ENCODE assay signal across 8 mouse cellular contexts in genomic region chr8:83876080-83876837, GRCm38 (mm10). TPM values are rescaled to one million over a fixed set of nuclear protein-coding genes. Genes with fewer than 3 reads are reported as not detected.
DNase-seq lines count a peak whose midpoint lies in the region; ATAC-seq and TF ChIP-seq lines count a peak whose summit lies in the region.

No protein-coding gene starts in this region.

- peak; percentile 7; the same call in 1 of the 2 replicates for ATAC-seq in lung, embryonic 14.5 days (ENCODE audit: insufficient read depth)
- ATAC-seq in heart, postnatal 0 days (ENCODE audit: insufficient read depth, low read depth): no peak

- H3K9me3 ChIP-seq in lung, embryonic 14.5 days (ENCODE audit: low read depth, low read length): no peaks in the 10 kb centered on the region
- no peaks in the 10 kb centered on the region for H3K9me3 ChIP-seq in heart, postnatal 0 days (replicated peaks; ENCODE audit: control insufficient read depth, low read length)

- H3K27me3 ChIP-seq in lung, embryonic 14.5 days (ENCODE audit: insufficient read depth, low read length): peaks cover 10% of the 10 kb centered on the region
- H3K27me3 ChIP-seq in heart, postnatal 0 days (ENCODE audit: control insufficient read depth, insufficient read depth, low read length): peaks cover 22% of the 10 kb centered on the region

- TF ChIP-seq EP300 in heart, postnatal 0 days (IDR thresholded peaks at IDR 0.05; ENCODE audit: low read depth): no peak

- H3K9ac ChIP-seq in lung, embryonic 14.5 days: peak overlapping the region; percentile 76
- H3K9ac ChIP-seq in heart, postnatal 0 days (replicated peaks; ENCODE audit: low read depth, low read length): no peak overlapping the region

- H3K4me1 ChIP-seq in lung, embryonic 14.5 days (ENCODE audit: insufficient read depth): peaks cover 4% of the 10 kb centered on the region; the same call in 1 of the 2 replicates
- H3K4me1 ChIP-seq in heart, postnatal 0 days (ENCODE audit: control insufficient read depth, insufficient read depth): peaks cover 4% of the 10 kb centered on the region; the same call in 1 of the 2 replicates

- WGBS in lung, embryonic 14.5 days: under 1% methylated on average over 41 of the region's 41 CpGs
- WGBS in heart, postnatal 0 days: 2% methylated on average over 41 of the region's 41 CpGs

- H3K36me3 ChIP-seq in lung, embryonic 14.5 days (ENCODE audit: insufficient read depth): no peaks in the 10 kb centered on the region
- no peaks in the 10 kb centered on the region for H3K36me3 ChIP-seq in heart, postnatal 0 days (replicated peaks; ENCODE audit: control insufficient read depth, insufficient read depth, low read length)

- H3K27ac ChIP-seq in lung, embryonic 14.5 days (ENCODE audit: low read depth): peak overlapping the region; percentile 71
- no peak overlapping the region for H3K27ac ChIP-seq in heart, postnatal 0 days (ENCODE audit: low read depth)

- peak overlapping the region; percentile 72 for H3K4me3 ChIP-seq in lung, embryonic 14.5 days (ENCODE audit: low read depth, low read length)
- peak overlapping the region; percentile 72 for H3K4me3 ChIP-seq in heart, postnatal 0 days (ENCODE audit: low read depth, low read length)

- no peak for TF ChIP-seq CTCF in lung, embryonic 14.5 days (IDR thresholded peaks at IDR 0.05; ENCODE audit: low read depth)
- TF ChIP-seq CTCF in heart, postnatal 0 days (IDR thresholded peaks at IDR 0.05; ENCODE audit: low read depth): no peak

- peak overlapping the region; percentile 95 for H3K4me2 ChIP-seq in lung, embryonic 14.5 days
- H3K4me2 ChIP-seq in heart, postnatal 0 days (ENCODE audit: low read depth, low read length): peak overlapping the region; percentile 96

- DNase-seq in lung, embryonic 14.5 days: peak; percentile 45
- DNase-seq in lung, postnatal 25 days (ENCODE audit: low spot score): no peak
- peak; percentile 48 to 69 for DNase-seq in cerebellum, postnatal 25 days
- no peak for DNase-seq in heart, postnatal 0 days (ENCODE audit: low spot score)
- peak; percentile 22 for DNase-seq in lung, postnatal 14 days
- no peak for DNase-seq in spleen, postnatal 10 days (ENCODE audit: low spot score in 2 of 2)
- no peak for DNase-seq in layer of hippocampus, adult 9-11 months
- DNase-seq in natural killer cell, adult 2 months (ENCODE audit: low spot score in 2 of 2): no peak

RNA-seq across cellular contexts. Expression of gene Adgrl1, which starts 23.6 kb away (rescaled TPM):
- 23.3 and 29.1 TPM in 2 replicates for polyA plus RNA-seq in lung, embryonic 14.5 days (2014; fragmentation: Nextera tagmentation; extraction: Ambion mirVana)
- total RNA-seq in heart, postnatal 0 days (2014; rRNA removed; ENCODE audit: low replicate concordance): 28.7 and 58.4 TPM in 2 replicates
- 3.8 and 4.4 TPM in 2 replicates for polyA plus RNA-seq in heart, postnatal 0 days (2015; fragmentation: Nextera tagmentation; extraction: Ambion mirVana)

Comparison
In these comparisons a context has a peak if more than half of its experiments do, and no peak if none do; other contexts are left out.
1. DNase-seq: peak in lung, embryonic 14.5 days (single experiment), cerebellum, postnatal 25 days (2 of 2) and lung, postnatal 14 days (single experiment); none in lung, postnatal 25 days (single experiment), heart, postnatal 0 days (single experiment), spleen, postnatal 10 days (0 of 2), layer of hippocampus, adult 9-11 months (single experiment) and natural killer cell, adult 2 months (0 of 2).